Mouse (Mus musculus): ENCODE measurements around the gene Cfc1.

DNA sequence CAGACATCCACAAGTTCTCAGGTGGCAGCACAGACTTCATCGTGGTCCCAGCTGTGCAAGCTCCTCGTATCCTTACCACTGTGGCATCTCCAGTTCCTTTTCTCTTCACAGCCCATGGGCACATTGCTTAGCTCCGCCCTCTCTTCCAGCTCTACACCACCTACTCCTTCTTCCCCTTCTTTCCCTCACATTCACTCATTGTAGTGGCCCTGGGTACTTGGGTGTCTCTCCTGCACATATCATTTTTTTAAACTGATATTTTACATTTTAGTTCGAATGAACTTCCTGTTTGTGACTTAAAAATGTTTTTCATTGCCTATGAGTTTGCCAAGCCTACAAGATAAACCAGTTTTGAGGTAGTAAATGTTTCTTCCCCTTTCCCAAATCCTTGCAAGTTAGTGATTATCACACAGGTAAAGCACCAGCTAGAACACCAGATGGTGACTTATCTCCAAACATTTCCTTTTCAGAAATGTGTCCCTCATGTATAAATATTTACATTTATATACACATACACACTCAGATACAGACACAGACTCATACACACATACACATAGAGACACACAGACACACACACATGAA lies 29.4 kb upstream of the Cfc1 start:
- TF ChIP-seq POLR2A (IDR thresholded peaks at IDR 0.05; ENCODE audit: low read depth, low read length): no peak
- no peak for TF ChIP-seq CTCF (conservative IDR thresholded peaks at IDR 0.05; ENCODE audit: insufficient read depth, insufficient read length, low read depth, low read length)

Data from kidney, adult 2 months (tissue).